Mouse (Mus musculus) E14TG2a.4 (cell line): ENCODE data around the gene Pcmt1.

Experiments used
- CTCF ChIP-seq: conservative IDR thresholded peaks from 2 replicates; pipeline ENCODE4 v1.5.1; 2014; ENCODE audit warnings: low read length
- NANOG ChIP-seq: IDR thresholded peaks from 2 replicates; pipeline ENCODE4 v1.6.1; 2014; ENCODE audit warnings: borderline replicate concordance, low read length, mixed read lengths
- POU5F1 ChIP-seq: IDR thresholded peaks from 2 replicates; pipeline ENCODE4 v1.6.1; 2014; ENCODE audit warnings: low read length, borderline replicate concordance

DNA sequence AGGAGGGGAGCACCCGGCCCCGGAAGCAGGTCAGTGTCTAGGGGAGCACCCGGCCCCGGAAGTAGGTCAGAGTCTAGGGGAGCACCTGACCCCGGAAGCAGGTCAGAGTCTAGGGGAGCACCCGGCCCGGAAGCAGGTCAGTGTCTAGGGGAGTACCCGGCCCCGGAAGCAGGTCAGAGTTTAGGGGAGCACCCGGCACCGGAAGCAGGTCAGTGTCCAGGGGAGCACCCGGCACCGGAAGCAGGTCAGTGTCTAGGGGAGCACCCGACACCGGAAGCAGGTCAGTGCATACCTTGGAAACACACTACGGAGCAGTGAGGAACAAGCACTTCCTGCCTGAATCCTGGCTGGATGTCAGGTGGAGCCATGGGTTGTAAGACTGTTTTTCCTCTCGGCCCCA is 72.3 kb downstream of the Pcmt1 start:
- TF ChIP-seq CTCF (no peak), NANOG (no peak), POU5F1 (no peak)
